Mouse (Mus musculus): ENCODE data around the gene Lhx2.

Gene Lhx2

GRCm38 (mm10) chr2:38367852-38368251, 28.8 kb downstream of the Lhx2 start:
- DNase-seq = no peak

GRCm38 (mm10) chr2:38368746-38369330, 29.8 kb downstream of the Lhx2 start:
- peak; percentile 63 for DNase-seq

- peak; percentile 85 for DNase-seq
These were observed 36.7 kb downstream of the Lhx2 start for GRCm38 (mm10) chr2:38375606-38376304.

- DNase-seq = no peak
These were observed 38.2 kb downstream of the Lhx2 start for GRCm38 (mm10) chr2:38377254-38377653.

GRCm38 (mm10) chr2:38378346-38378745, 39.3 kb downstream of the Lhx2 start:
- peak; percentile 28 for DNase-seq

- peak; percentile 14 for DNase-seq
These were observed 39.9 kb downstream of the Lhx2 start for GRCm38 (mm10) chr2:38378849-38379545.

GRCm38 (mm10) chr2:38379546-38379870, 40.4 kb downstream of the Lhx2 start:
- DNase-seq = no peak

GRCm38 (mm10) chr2:38380136-38381083, 41.3 kb downstream of the Lhx2 start:
- no peak for DNase-seq

GRCm38 (mm10) chr2:38387568-38388262, 48.6 kb downstream of the Lhx2 start:
- DNase-seq = no peak

GRCm38 (mm10) chr2:38394977-38395868, 56.1 kb downstream of the Lhx2 start:
- DNase-seq = no peak

GRCm38 (mm10) chr2:38395869-38396236, 56.8 kb downstream of the Lhx2 start:
- no peak for DNase-seq

- no peak for DNase-seq
These were observed 58.2 kb downstream of the Lhx2 start for GRCm38 (mm10) chr2:38397306-38397705.

- no peak for DNase-seq
These were observed 58.8 kb downstream of the Lhx2 start for GRCm38 (mm10) chr2:38397882-38398281.

- DNase-seq = no peak
These were observed 63.5 kb downstream of the Lhx2 start for GRCm38 (mm10) chr2:38402611-38403010.

GRCm38 (mm10) chr2:38403231-38403630, 64.2 kb downstream of the Lhx2 start:
- no peak for DNase-seq

GRCm38 (mm10) chr2:38404007-38404596, 65.0 kb downstream of the Lhx2 start:
- no peak for DNase-seq

GRCm38 (mm10) chr2:38405356-38405755, 66.3 kb downstream of the Lhx2 start:
- DNase-seq = no peak

- no peak for DNase-seq
These were observed 70.2 kb downstream of the Lhx2 start for GRCm38 (mm10) chr2:38409309-38409708.

GRCm38 (mm10) chr2:38410227-38410626, 71.1 kb downstream of the Lhx2 start:
- DNase-seq = no peak

- DNase-seq = no peak
These were observed 73.6 kb downstream of the Lhx2 start for GRCm38 (mm10) chr2:38412599-38413177.

- DNase-seq = peak; percentile 58
These were observed 78.9 kb downstream of the Lhx2 start for GRCm38 (mm10) chr2:38417970-38418369.

Measured in thymus, postnatal 4 days (tissue).